Mouse (Mus musculus): ENCODE measurements around the gene Gtf2h4. TPM values are rescaled to one million over a fixed set of nuclear protein-coding genes. Genes with fewer than 3 reads are reported as not detected.

Gtf2h4 gene
- total RNA-seq, 2 experiments from 2014 or later = 23.5 to 24.1 TPM

- no peak for DNase-seq (ENCODE audit: extremely low spot score in 1 of 2, low spot score in 2 of 2)
- intact Hi-C loops (cut with DNase I) = no loop called here
Measured at GRCm38 (mm10) chr17:35698501-35698883, 25.0 kb upstream of the Gtf2h4 start.

- intact Hi-C loops (cut with DNase I) = no loop called here
- DNase-seq (ENCODE audit: extremely low spot score in 1 of 2, low spot score in 2 of 2) = peak in 1 of 2 experiments; percentile 64
Measured at GRCm38 (mm10) chr17:35697759-35698500, 24.4 kb upstream of the Gtf2h4 start.

GRCm38 (mm10) chr17:35697429-35697758 is 23.9 kb upstream of the Gtf2h4 start:
- DNase-seq (ENCODE audit: extremely low spot score in 1 of 2, low spot score in 2 of 2) = no peak
- intact Hi-C loops (cut with DNase I) = no loop called here

- intact Hi-C loops (cut with DNase I) = no loop called here
- no peak for DNase-seq (ENCODE audit: extremely low spot score in 1 of 2, low spot score in 2 of 2)
Measured at GRCm38 (mm10) chr17:35696691-35697090, 23.2 kb upstream of the Gtf2h4 start.

GRCm38 (mm10) chr17:35695289-35695688 is 21.8 kb upstream of the Gtf2h4 start:
- intact Hi-C loops (cut with DNase I) = no loop called here
- DNase-seq (ENCODE audit: extremely low spot score in 1 of 2, low spot score in 2 of 2) = peak in 1 of 2 experiments; percentile 74

- DNase-seq (ENCODE audit: extremely low spot score in 1 of 2, low spot score in 2 of 2) = no peak
- intact Hi-C loops (cut with DNase I) = no loop called here
Measured at GRCm38 (mm10) chr17:35693906-35694305, 20.4 kb upstream of the Gtf2h4 start.

GRCm38 (mm10) chr17:35692368-35692767 is 18.8 kb upstream of the Gtf2h4 start:
- intact Hi-C loops (cut with DNase I) = no loop called here
- DNase-seq (ENCODE audit: extremely low spot score in 1 of 2, low spot score in 2 of 2) = no peak

- intact Hi-C loops (cut with DNase I) = no loop called here
- no peak for DNase-seq (ENCODE audit: extremely low spot score in 1 of 2, low spot score in 2 of 2)
Measured at GRCm38 (mm10) chr17:35691811-35692210, 18.3 kb upstream of the Gtf2h4 start.

- no peak for DNase-seq (ENCODE audit: extremely low spot score in 1 of 2, low spot score in 2 of 2)
- intact Hi-C loops (cut with DNase I) = no loop called here
Measured at GRCm38 (mm10) chr17:35689936-35690645, 16.6 kb upstream of the Gtf2h4 start.

GRCm38 (mm10) chr17:35688347-35689175 is 15.0 kb upstream of the Gtf2h4 start:
- intact Hi-C loops (cut with DNase I) = no loop called here
- peak in 1 of 2 experiments; percentile 39 for DNase-seq (ENCODE audit: extremely low spot score in 1 of 2, low spot score in 2 of 2)

- peak in 1 of 2 experiments; percentile 36 for DNase-seq (ENCODE audit: extremely low spot score in 1 of 2, low spot score in 2 of 2)
- intact Hi-C loops (cut with DNase I) = no loop called here
Measured at GRCm38 (mm10) chr17:35685061-35685460, 11.5 kb upstream of the Gtf2h4 start.

GRCm38 (mm10) chr17:35681986-35682385 is 8.4 kb upstream of the Gtf2h4 start:
- intact Hi-C loops (cut with DNase I) = no loop called here
- no peak for DNase-seq (ENCODE audit: extremely low spot score in 1 of 2, low spot score in 2 of 2)

GRCm38 (mm10) chr17:35680591-35680990 is 7.1 kb upstream of the Gtf2h4 start:
- intact Hi-C loops (cut with DNase I) = no loop called here

GRCm38 (mm10) chr17:35672527-35672926 is 1.0 kb downstream of the Gtf2h4 start:
- intact Hi-C loops (cut with DNase I) = no loop called here
- no peak for DNase-seq (ENCODE audit: extremely low spot score in 1 of 2, low spot score in 2 of 2)

More at GRCm38 (mm10) chr17:35680591-35680990, 7.1 kb upstream of the Gtf2h4 start:
- no peak for DNase-seq (ENCODE audit: extremely low spot score in 1 of 2, low spot score in 2 of 2)

GRCm38 (mm10) chr17:35671846-35672245 is 1.7 kb downstream of the Gtf2h4 start:
- intact Hi-C loops (cut with DNase I) = no loop called here
- DNase-seq (ENCODE audit: extremely low spot score in 1 of 2, low spot score in 2 of 2) = no peak

GRCm38 (mm10) chr17:35669731-35670130 is 3.8 kb downstream of the Gtf2h4 start:
- DNase-seq (ENCODE audit: extremely low spot score in 1 of 2, low spot score in 2 of 2) = no peak
- intact Hi-C loops (cut with DNase I) = no loop called here

GRCm38 (mm10) chr17:35667334-35668065 is 6.0 kb downstream of the Gtf2h4 start, which contains the start of gene Vars2:
Gene Vars2, minus strand, starts transcription at chr17:35667592.
- intact Hi-C loops (cut with DNase I) = no loop called here
- peak; percentile 96 for DNase-seq (ENCODE audit: extremely low spot score in 1 of 2, low spot score in 2 of 2)

- peak; percentile 29 to 56 for DNase-seq (ENCODE audit: extremely low spot score in 1 of 2, low spot score in 2 of 2)
- intact Hi-C loops (cut with DNase I) = no loop called here
Measured at GRCm38 (mm10) chr17:35666851-35667256, 6.7 kb downstream of the Gtf2h4 start.

Data from left cerebral cortex, postnatal 10 days (tissue).